Mouse (Mus musculus): Measurements from ENCODE around the gene Atrn. TPM values are rescaled to one million over a fixed set of nuclear protein-coding genes. Genes with fewer than 3 reads are reported as not detected.

Atrn gene
- polyA plus RNA-seq, 1 experiment from 2014 or later: 13.0 TPM

GRCm38 (mm10) chr2:130971030-130971429 lies 64.7 kb downstream of the Atrn start:
- no peaks in the 10 kb centered on the region for H3K9me3 ChIP-seq (ENCODE audit: control insufficient read depth, low read depth, low read length)
- WGBS: 87% methylated on average over 4 of the region's 4 CpGs

DNA sequence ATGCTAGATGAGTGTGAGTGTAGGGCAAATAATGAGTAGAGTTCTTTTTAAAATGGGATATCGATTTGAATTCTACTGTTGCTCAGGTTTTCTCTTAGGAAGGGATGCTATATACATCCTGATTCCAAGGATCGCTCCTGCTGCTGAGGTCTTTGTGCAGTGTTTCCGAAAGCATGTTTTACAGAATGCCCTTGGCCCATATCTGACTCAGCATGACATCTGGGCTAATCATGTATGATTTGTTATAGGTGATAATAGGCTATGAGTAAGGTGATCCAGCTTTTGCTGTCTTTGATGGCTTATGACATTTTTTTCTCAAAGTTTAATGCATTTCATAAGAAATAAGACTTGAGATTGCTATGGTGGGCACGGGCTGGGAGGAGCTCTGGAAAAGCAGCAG lies 66.1 kb downstream of the Atrn start:
- Histone ChIP-seq H3K27ac (ENCODE audit: low read length) (no peak overlapping the region), H3K27me3 (ENCODE audit: control insufficient read depth, insufficient read depth, low read length) (no peaks in the 10 kb centered on the region), H3K4me3 (ENCODE audit: low read depth, low read length) (no peak overlapping the region), H3K9me3 (ENCODE audit: control insufficient read depth, low read depth, low read length) (no peaks in the 10 kb centered on the region), H3K36me3 (ENCODE audit: control insufficient read depth, insufficient read depth, low read length) (peaks cover 7% of the 10 kb centered on the region), H3K4me2 (replicated peaks; ENCODE audit: low read depth, low read length) (no peak overlapping the region), H3K9ac (replicated peaks; ENCODE audit: low read depth, low read length) (no peak overlapping the region), H3K4me1 (ENCODE audit: control insufficient read depth, insufficient read depth, low read length) (no peaks in the 10 kb centered on the region)
- WGBS: 90% methylated on average over 4 of the region's 4 CpGs
- no peak for ATAC-seq (ENCODE audit: insufficient number of reproducible peaks, insufficient read depth, low FRiP score, low read depth)

More at GRCm38 (mm10) chr2:130971030-130971429, 64.7 kb downstream of the Atrn start:
- H3K27ac ChIP-seq (ENCODE audit: low read length): no peak overlapping the region
- no peak for ATAC-seq (ENCODE audit: insufficient number of reproducible peaks, insufficient read depth, low FRiP score, low read depth)
- no peaks in the 10 kb centered on the region for H3K27me3 ChIP-seq (ENCODE audit: control insufficient read depth, insufficient read depth, low read length)
- H3K36me3 ChIP-seq (ENCODE audit: control insufficient read depth, insufficient read depth, low read length): peaks cover 4% of the 10 kb centered on the region; the same call in 1 of the 2 replicates
- no peak overlapping the region for H3K9ac ChIP-seq (replicated peaks; ENCODE audit: low read depth, low read length)
- H3K4me3 ChIP-seq (ENCODE audit: low read depth, low read length): no peak overlapping the region
- no peak overlapping the region for H3K4me2 ChIP-seq (replicated peaks; ENCODE audit: low read depth, low read length)
- no peaks in the 10 kb centered on the region for H3K4me1 ChIP-seq (ENCODE audit: control insufficient read depth, insufficient read depth, low read length)

DNA sequence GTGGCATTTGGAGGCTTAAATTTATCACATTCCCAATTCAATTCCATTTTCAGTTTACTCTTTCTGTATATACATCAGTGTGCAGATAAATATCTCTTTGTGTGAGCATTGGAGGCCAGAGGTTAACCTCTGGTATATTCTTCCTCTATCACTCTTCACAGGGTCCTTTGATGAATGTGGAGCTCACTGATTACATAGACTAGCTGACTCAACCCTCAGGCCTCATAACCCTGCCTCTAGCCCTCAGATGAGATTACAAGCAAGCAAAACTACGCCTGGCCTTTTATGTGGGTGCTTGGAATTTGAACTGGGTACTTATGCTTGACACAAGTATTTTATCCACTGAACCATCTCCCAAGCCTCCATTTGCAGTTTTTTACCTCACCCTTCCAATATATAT lies 68.6 kb downstream of the Atrn start:
- Histone ChIP-seq H3K36me3 (ENCODE audit: control insufficient read depth, insufficient read depth, low read length) (peaks cover 7% of the 10 kb centered on the region), H3K4me3 (ENCODE audit: low read depth, low read length) (no peak overlapping the region), H3K27ac (ENCODE audit: low read length) (no peak overlapping the region), H3K9me3 (ENCODE audit: control insufficient read depth, low read depth, low read length) (no peaks in the 10 kb centered on the region), H3K9ac (replicated peaks; ENCODE audit: low read depth, low read length) (no peak overlapping the region), H3K27me3 (ENCODE audit: control insufficient read depth, insufficient read depth, low read length) (no peaks in the 10 kb centered on the region), H3K4me2 (replicated peaks; ENCODE audit: low read depth, low read length) (no peak overlapping the region), H3K4me1 (ENCODE audit: control insufficient read depth, insufficient read depth, low read length) (no peaks in the 10 kb centered on the region)
- no peak for ATAC-seq (ENCODE audit: insufficient number of reproducible peaks, insufficient read depth, low FRiP score, low read depth)
- 59% methylated on average over 1 of the region's 1 CpGs for WGBS

DNA sequence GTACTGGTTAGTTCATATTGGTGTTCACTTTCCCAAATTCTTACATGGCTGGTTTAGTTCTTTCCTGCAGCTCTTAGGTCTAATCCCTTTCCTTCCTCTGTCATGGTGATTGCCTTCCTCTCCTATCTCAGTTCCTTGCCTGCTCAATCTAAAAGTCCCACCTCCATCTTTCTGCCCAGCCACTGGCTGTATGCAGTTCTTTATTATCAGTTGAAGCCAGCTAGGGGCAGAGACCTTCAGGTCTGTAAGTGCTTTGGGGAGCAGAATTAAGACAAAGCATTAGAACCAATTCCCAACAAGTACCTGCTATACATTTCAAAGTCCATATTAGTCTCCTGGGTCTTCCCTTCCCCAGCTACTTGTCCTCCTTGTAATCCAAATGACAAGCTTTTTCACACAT lies 71.3 kb downstream of the Atrn start:
- Histone ChIP-seq H3K4me1 (ENCODE audit: control insufficient read depth, insufficient read depth, low read length) (no peaks in the 10 kb centered on the region), H3K9me3 (ENCODE audit: control insufficient read depth, low read depth, low read length) (no peaks in the 10 kb centered on the region), H3K36me3 (ENCODE audit: control insufficient read depth, insufficient read depth, low read length) (peaks cover 7% of the 10 kb centered on the region), H3K27me3 (ENCODE audit: control insufficient read depth, insufficient read depth, low read length) (no peaks in the 10 kb centered on the region), H3K9ac (replicated peaks; ENCODE audit: low read depth, low read length) (no peak overlapping the region), H3K4me3 (ENCODE audit: low read depth, low read length) (no peak overlapping the region), H3K4me2 (replicated peaks; ENCODE audit: low read depth, low read length) (no peak overlapping the region), H3K27ac (ENCODE audit: low read length) (no peak overlapping the region)
- ATAC-seq (ENCODE audit: insufficient number of reproducible peaks, insufficient read depth, low FRiP score, low read depth): no peak

- WGBS: 79% methylated on average over 10 of the region's 10 CpGs
- peak; percentile 69; the same call in 1 of the 2 replicates for ATAC-seq (ENCODE audit: insufficient number of reproducible peaks, insufficient read depth, low FRiP score, low read depth)
Measured at GRCm38 (mm10) chr2:130978058-130978847, 72.0 kb downstream of the Atrn start.

DNA sequence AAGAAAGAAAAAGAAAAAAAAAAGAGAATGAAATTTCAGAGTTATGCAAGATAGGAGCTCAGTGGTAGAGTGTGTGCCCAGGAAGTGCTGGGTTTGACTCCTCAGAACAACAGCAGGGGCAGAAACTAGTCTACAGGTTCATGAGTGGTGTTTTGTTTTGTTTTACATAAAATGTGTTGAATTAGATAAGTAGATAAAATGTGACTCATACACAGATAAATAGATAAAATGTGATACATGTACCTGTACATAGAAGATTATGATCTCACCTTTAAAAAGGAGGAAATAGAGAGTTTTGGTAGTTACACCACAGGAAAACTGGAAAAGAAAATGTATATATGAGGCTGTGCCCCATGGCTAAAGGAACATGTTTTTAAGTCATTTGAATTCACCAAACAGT lies 72.8 kb downstream of the Atrn start:
- Histone ChIP-seq H3K36me3 (ENCODE audit: control insufficient read depth, insufficient read depth, low read length) (peaks cover 4% of the 10 kb centered on the region; the same call in 1 of the 2 replicates), H3K27me3 (ENCODE audit: control insufficient read depth, insufficient read depth, low read length) (no peaks in the 10 kb centered on the region), H3K4me2 (replicated peaks; ENCODE audit: low read depth, low read length) (no peak overlapping the region), H3K9me3 (ENCODE audit: control insufficient read depth, low read depth, low read length) (no peaks in the 10 kb centered on the region), H3K4me1 (ENCODE audit: control insufficient read depth, insufficient read depth, low read length) (no peaks in the 10 kb centered on the region), H3K9ac (replicated peaks; ENCODE audit: low read depth, low read length) (no peak overlapping the region), H3K4me3 (ENCODE audit: low read depth, low read length) (no peak overlapping the region), H3K27ac (ENCODE audit: low read length) (no peak overlapping the region)
- no peak for ATAC-seq (ENCODE audit: insufficient number of reproducible peaks, insufficient read depth, low FRiP score, low read depth)

More at GRCm38 (mm10) chr2:130978058-130978847, 72.0 kb downstream of the Atrn start:
- no peaks in the 10 kb centered on the region for H3K27me3 ChIP-seq (ENCODE audit: control insufficient read depth, insufficient read depth, low read length)
- no peak overlapping the region for H3K4me2 ChIP-seq (replicated peaks; ENCODE audit: low read depth, low read length)
- no peak overlapping the region for H3K27ac ChIP-seq (ENCODE audit: low read length)
- H3K36me3 ChIP-seq (ENCODE audit: control insufficient read depth, insufficient read depth, low read length): peaks cover 7% of the 10 kb centered on the region
- H3K9ac ChIP-seq (replicated peaks; ENCODE audit: low read depth, low read length): no peak overlapping the region
- H3K9me3 ChIP-seq (ENCODE audit: control insufficient read depth, low read depth, low read length): no peaks in the 10 kb centered on the region
- H3K4me3 ChIP-seq (ENCODE audit: low read depth, low read length): no peak overlapping the region
- no peaks in the 10 kb centered on the region for H3K4me1 ChIP-seq (ENCODE audit: control insufficient read depth, insufficient read depth, low read length)

GRCm38 (mm10) chr2:130992818-130993217 lies 86.5 kb downstream of the Atrn start:
- Histone ChIP-seq H3K27ac (ENCODE audit: low read length) (no peak overlapping the region), H3K4me3 (ENCODE audit: low read depth, low read length) (no peak overlapping the region), H3K27me3 (ENCODE audit: control insufficient read depth, insufficient read depth, low read length) (no peaks in the 10 kb centered on the region), H3K4me1 (ENCODE audit: control insufficient read depth, insufficient read depth, low read length) (no peaks in the 10 kb centered on the region), H3K9me3 (ENCODE audit: control insufficient read depth, low read depth, low read length) (no peaks in the 10 kb centered on the region), H3K4me2 (replicated peaks; ENCODE audit: low read depth, low read length) (no peak overlapping the region), H3K36me3 (ENCODE audit: control insufficient read depth, insufficient read depth, low read length) (peaks cover 5% of the 10 kb centered on the region; the same call in 1 of the 2 replicates), H3K9ac (replicated peaks; ENCODE audit: low read depth, low read length) (no peak overlapping the region)
- 88% methylated on average over 2 of the region's 2 CpGs for WGBS
- ATAC-seq (ENCODE audit: insufficient number of reproducible peaks, insufficient read depth, low FRiP score, low read depth): no peak

DNA sequence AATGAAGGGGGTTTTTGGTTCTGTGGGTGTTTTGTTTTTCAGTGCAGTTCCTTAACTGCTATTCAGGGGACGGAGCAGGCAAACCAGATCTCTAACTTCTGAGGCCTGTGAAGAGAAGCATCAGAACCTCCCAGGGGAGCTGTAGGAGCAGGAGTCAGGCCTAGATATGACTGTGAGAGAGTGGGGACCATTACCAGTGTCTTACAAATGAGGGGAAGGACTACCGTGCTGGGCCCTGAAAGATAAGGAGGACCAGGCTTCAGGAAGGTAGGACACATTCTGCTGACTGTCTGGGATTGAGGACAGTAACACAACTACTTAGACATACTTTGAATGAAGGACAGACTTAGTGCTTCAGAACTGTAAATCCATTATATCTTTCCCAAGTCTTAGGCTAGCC lies 102.8 kb downstream of the Atrn start:
- Histone ChIP-seq H3K27ac (ENCODE audit: low read length) (no peak overlapping the region), H3K36me3 (ENCODE audit: control insufficient read depth, insufficient read depth, low read length) (peaks cover 15% of the 10 kb centered on the region), H3K9me3 (ENCODE audit: control insufficient read depth, low read depth, low read length) (no peaks in the 10 kb centered on the region), H3K4me3 (ENCODE audit: low read depth, low read length) (no peak overlapping the region), H3K27me3 (ENCODE audit: control insufficient read depth, insufficient read depth, low read length) (no peaks in the 10 kb centered on the region), H3K4me1 (ENCODE audit: control insufficient read depth, insufficient read depth, low read length) (no peaks in the 10 kb centered on the region), H3K9ac (replicated peaks; ENCODE audit: low read depth, low read length) (no peak overlapping the region), H3K4me2 (replicated peaks; ENCODE audit: low read depth, low read length) (no peak overlapping the region)
- ATAC-seq (ENCODE audit: insufficient number of reproducible peaks, insufficient read depth, low FRiP score, low read depth): no peak
- WGBS: 82% methylated on average over 2 of the region's 2 CpGs

- H3K4me3 ChIP-seq (ENCODE audit: low read depth, low read length): no peak overlapping the region
- peaks cover 8% of the 10 kb centered on the region for H3K36me3 ChIP-seq (ENCODE audit: control insufficient read depth, insufficient read depth, low read length)
- H3K9me3 ChIP-seq (ENCODE audit: control insufficient read depth, low read depth, low read length): no peaks in the 10 kb centered on the region
- H3K27ac ChIP-seq (ENCODE audit: low read length): no peak overlapping the region
- H3K4me2 ChIP-seq (replicated peaks; ENCODE audit: low read depth, low read length): no peak overlapping the region
- no peak for ATAC-seq (ENCODE audit: insufficient number of reproducible peaks, insufficient read depth, low FRiP score, low read depth)
- no peak overlapping the region for H3K9ac ChIP-seq (replicated peaks; ENCODE audit: low read depth, low read length)
- no peaks in the 10 kb centered on the region for H3K4me1 ChIP-seq (ENCODE audit: control insufficient read depth, insufficient read depth, low read length)
- 87% methylated on average over 1 of the region's 1 CpGs for WGBS
- H3K27me3 ChIP-seq (ENCODE audit: control insufficient read depth, insufficient read depth, low read length): no peaks in the 10 kb centered on the region
Measured at GRCm38 (mm10) chr2:131010566-131010965, 104.3 kb downstream of the Atrn start.

Measured in stomach, embryonic 14.5 days (tissue).